Mouse (Mus musculus): Measurements from ENCODE around the gene Kat2b.
"Not testable (repeated sequence)": the region's sequence is repeated elsewhere in the genome, so short reads cannot be mapped to it uniquely, and the experiment has no call there.

The Kat2b gene

GRCm38 (mm10) chr17:53596314-53596882 lies 29.7 kb downstream of the Kat2b start:
- in situ Hi-C loops (cut with MboI, MseI), result loop anchor here (5.0 kb wide), 1 partner anchor 34 kb away; no protein-coding TSS in a partner anchor

GRCm38 (mm10) chr17:53596941-53597790 lies 30.5 kb downstream of the Kat2b start:
- in situ Hi-C loops (cut with MboI, MseI), result loop anchor here (5.0 kb wide), 1 partner anchor 35 kb away; no protein-coding TSS in a partner anchor

- in situ Hi-C loops (cut with MboI, MseI), result loop anchor here (5.0 kb wide), 1 partner anchor 36 kb away; no protein-coding TSS in a partner anchor
Observed at GRCm38 (mm10) chr17:53598571-53598970, 31.9 kb downstream of the Kat2b start.

GRCm38 (mm10) chr17:53603236-53603635 lies 36.6 kb downstream of the Kat2b start:
- in situ Hi-C loops (cut with MboI, MseI), result not testable (repeated sequence)

- in situ Hi-C loops (cut with MboI, MseI), result not testable (repeated sequence)
Observed at GRCm38 (mm10) chr17:53606082-53606481, 39.4 kb downstream of the Kat2b start.

GRCm38 (mm10) chr17:53608924-53609323 lies 42.3 kb downstream of the Kat2b start:
- in situ Hi-C loops (cut with MboI, MseI), result not testable (repeated sequence)

GRCm38 (mm10) chr17:53617295-53617957 lies 50.8 kb downstream of the Kat2b start:
- in situ Hi-C loops (cut with MboI, MseI), result no loop called here

GRCm38 (mm10) chr17:53618369-53618768 lies 51.7 kb downstream of the Kat2b start:
- in situ Hi-C loops (cut with MboI, MseI), result no loop called here

- in situ Hi-C loops (cut with MboI, MseI), result no loop called here
Observed at GRCm38 (mm10) chr17:53619391-53619790, 52.7 kb downstream of the Kat2b start.

- in situ Hi-C loops (cut with MboI, MseI), result no loop called here
Observed at GRCm38 (mm10) chr17:53620611-53621010, 54.0 kb downstream of the Kat2b start.

- in situ Hi-C loops (cut with MboI, MseI), result no loop called here
Observed at GRCm38 (mm10) chr17:53622125-53622524, 55.5 kb downstream of the Kat2b start.

- in situ Hi-C loops (cut with MboI, MseI), result no loop called here
Observed at GRCm38 (mm10) chr17:53623762-53624161, 57.1 kb downstream of the Kat2b start.

- in situ Hi-C loops (cut with MboI, MseI), result loop anchor here (5.0 kb wide), 1 partner anchor 61 kb away; the partner anchor contains the start of gene Sgo1
Observed at GRCm38 (mm10) chr17:53626160-53626559, 59.5 kb downstream of the Kat2b start.

GRCm38 (mm10) chr17:53627497-53627896 lies 60.8 kb downstream of the Kat2b start:
- in situ Hi-C loops (cut with MboI, MseI), result loop anchor here (5.0 kb wide), 1 partner anchor 60 kb away; the partner anchor contains the start of gene Sgo1

- in situ Hi-C loops (cut with MboI, MseI), result loop anchor here (5.0 kb wide), 1 partner anchor 59 kb away; the partner anchor contains the start of gene Sgo1
Observed at GRCm38 (mm10) chr17:53628131-53628530, 61.5 kb downstream of the Kat2b start.

- in situ Hi-C loops (cut with MboI, MseI), result no loop called here
Observed at GRCm38 (mm10) chr17:53631344-53631743, 64.7 kb downstream of the Kat2b start.

GRCm38 (mm10) chr17:53643360-53643759 lies 76.7 kb downstream of the Kat2b start:
- in situ Hi-C loops (cut with MboI, MseI), result no loop called here

- in situ Hi-C loops (cut with MboI, MseI), result no loop called here
Observed at GRCm38 (mm10) chr17:53650251-53650661, 83.6 kb downstream of the Kat2b start.

- in situ Hi-C loops (cut with MboI, MseI), result no loop called here
Observed at GRCm38 (mm10) chr17:53654596-53654995, 87.9 kb downstream of the Kat2b start.

- in situ Hi-C loops (cut with MboI, MseI), result no loop called here
Observed at GRCm38 (mm10) chr17:53655081-53655480, 88.4 kb downstream of the Kat2b start.

- in situ Hi-C loops (cut with MboI, MseI), result no loop called here
Observed at GRCm38 (mm10) chr17:53655959-53656358, 89.3 kb downstream of the Kat2b start.

- in situ Hi-C loops (cut with MboI, MseI), result no loop called here
Observed at GRCm38 (mm10) chr17:53656369-53656860, 89.8 kb downstream of the Kat2b start.

Data from T-helper 1 cell (primary cell).